Mouse (Mus musculus) embryonic stem cell, embryonic (primary cell): ENCODE measurements around the gene Serbp1.

Experiments used
- CTCF ChIA-PET, 4 experiments: fragments of 300-600 bp in 2 of 4; fragments of 350-600 bp in 2 of 4; sonication (Branson Sonifier 250); formaldehyde crosslinking; loops; one replicate each; lab custom pipeline; 2022; ENCODE audit warnings: inconsistent platforms in 2 of 4; lab: Charles Lee
- POLR2A ChIA-PET, 4 experiments: fragments of 300-600 bp in 2 of 4; fragments of 350-600 bp in 2 of 4; sonication (Branson Sonifier 250); formaldehyde crosslinking; loops; one replicate each; lab custom pipeline; 2022; ENCODE audit warnings: antibody characterized with exemption in 4 of 4, inconsistent platforms in 1 of 4; lab: Charles Lee

The Serbp1 gene

DNA sequence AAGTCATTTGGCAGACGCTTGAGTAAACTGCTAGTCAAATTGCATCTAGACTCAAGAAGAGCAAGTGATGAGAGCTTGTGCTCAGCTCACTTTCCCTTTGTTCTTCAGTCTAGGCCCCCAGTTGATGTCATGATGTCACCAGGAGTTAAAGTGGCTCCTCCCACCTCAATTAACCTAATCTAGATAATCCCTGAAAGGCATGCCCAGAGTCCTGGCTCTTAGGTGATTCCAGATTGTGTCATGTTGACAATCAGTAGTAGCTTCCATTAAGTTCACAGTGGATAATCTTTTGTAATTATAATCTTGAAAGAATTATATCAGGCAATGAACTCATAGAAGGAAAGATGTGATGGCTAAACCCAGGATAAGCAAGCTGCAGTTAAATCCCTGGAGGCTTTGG, 14.9 kb upstream of the Serbp1 start:
- ChIA-PET POLR2A (interaction anchor here in 3 of 4 experiments (0.6 to 14.5 kb wide), 10 partner anchors 9 to 54 kb away, joined by 3 to 502 read pairs (median 14); partner anchors contain the start of gene Serbp1 (in 1 of the 3)), CTCF (interaction anchor here in 1 of 4 experiments (1.1 kb wide), 1 partner anchor 53 kb away, joined by 3 read pairs; no protein-coding TSS in a partner anchor)

GRCm38 (mm10) chr6:67223499-67223898, 14.5 kb upstream of the Serbp1 start:
- ChIA-PET POLR2A (interaction anchor here in 3 of 4 experiments (0.6 to 14.5 kb wide), 8 partner anchors 9 to 54 kb away, joined by 3 to 502 read pairs (median 14); partner anchors contain the start of gene Serbp1 (in 1 of the 3)), CTCF (interaction anchor here in 1 of 4 experiments (1.1 kb wide), 1 partner anchor 53 kb away, joined by 3 read pairs; no protein-coding TSS in a partner anchor)

GRCm38 (mm10) chr6:67226286-67226685, 11.7 kb upstream of the Serbp1 start:
- POLR2A ChIA-PET: interaction anchor here in 3 of 4 experiments (0.7 to 14.5 kb wide), 15 partner anchors 9 to 69 kb away, joined by 3 to 502 read pairs (median 3); partner anchors contain the start of gene Serbp1 (in 2 of the 3)
- CTCF ChIA-PET: interaction anchor here in 1 of 4 experiments (0.6 kb wide), 1 partner anchor 79 kb away, joined by 3 read pairs; no protein-coding TSS in a partner anchor

GRCm38 (mm10) chr6:67228459-67229107, 9.4 kb upstream of the Serbp1 start:
- POLR2A ChIA-PET: interaction anchor here (0.6 to 14.5 kb wide), 44 partner anchors 8 to 280 kb away, joined by 3 to 502 read pairs (median 4); partner anchors contain the start of genes Serbp1 (in 3 of the 4) and Gadd45a (in 2 of the 4)
- CTCF ChIA-PET: interaction anchor here in 3 of 4 experiments (0.6 to 1.2 kb wide), 4 partner anchors 9 to 89 kb away, joined by 3 to 6 read pairs (median 4); no protein-coding TSS in a partner anchor

- ChIA-PET POLR2A (interaction anchor here (0.6 to 14.5 kb wide), 28 partner anchors 7 to 478 kb away, joined by 3 to 502 read pairs (median 5); partner anchors contain the start of gene Serbp1 (in 2 of the 4)), CTCF (interaction anchor here in 2 of 4 experiments (0.7 to 1.2 kb wide), 3 partner anchors 32 to 60 kb away, joined by 4 to 15 read pairs (median 4); no protein-coding TSS in a partner anchor)
Measured at GRCm38 (mm10) chr6:67229521-67229920, 8.5 kb upstream of the Serbp1 start.

GRCm38 (mm10) chr6:67229922-67230518, 8.0 kb upstream of the Serbp1 start:
- POLR2A ChIA-PET: interaction anchor here (0.6 to 14.5 kb wide), 12 partner anchors 9 to 64 kb away, joined by 3 to 502 read pairs (median 25); partner anchors contain the start of gene Serbp1 (in 2 of the 4)

GRCm38 (mm10) chr6:67230950-67231349, 7.0 kb upstream of the Serbp1 start:
- ChIA-PET CTCF (interaction anchor here in 1 of 4 experiments (0.6 kb wide), 1 partner anchor 92 kb away, joined by 3 read pairs; no protein-coding TSS in a partner anchor), POLR2A (interaction anchor here in 2 of 4 experiments (1.4 to 3.4 kb wide), 2 partner anchors 11 to 32 kb away, joined by 5 to 44 read pairs; no protein-coding TSS in a partner anchor)

More at GRCm38 (mm10) chr6:67229922-67230518, 8.0 kb upstream of the Serbp1 start:
- CTCF ChIA-PET: interaction anchor here in 1 of 4 experiments (0.7 kb wide), 1 partner anchor 61 kb away, joined by 15 read pairs; no protein-coding TSS in a partner anchor

- ChIA-PET CTCF (interaction anchor here in 1 of 4 experiments (0.6 kb wide), 1 partner anchor 83 kb away, joined by 3 read pairs; no protein-coding TSS in a partner anchor), POLR2A (interaction anchor here in 3 of 4 experiments (0.5 to 17.8 kb wide), 11 partner anchors 11 to 65 kb away, joined by 3 to 502 read pairs (median 4); no protein-coding TSS in a partner anchor)
Measured at GRCm38 (mm10) chr6:67235649-67236048, 2.3 kb upstream of the Serbp1 start.

DNA sequence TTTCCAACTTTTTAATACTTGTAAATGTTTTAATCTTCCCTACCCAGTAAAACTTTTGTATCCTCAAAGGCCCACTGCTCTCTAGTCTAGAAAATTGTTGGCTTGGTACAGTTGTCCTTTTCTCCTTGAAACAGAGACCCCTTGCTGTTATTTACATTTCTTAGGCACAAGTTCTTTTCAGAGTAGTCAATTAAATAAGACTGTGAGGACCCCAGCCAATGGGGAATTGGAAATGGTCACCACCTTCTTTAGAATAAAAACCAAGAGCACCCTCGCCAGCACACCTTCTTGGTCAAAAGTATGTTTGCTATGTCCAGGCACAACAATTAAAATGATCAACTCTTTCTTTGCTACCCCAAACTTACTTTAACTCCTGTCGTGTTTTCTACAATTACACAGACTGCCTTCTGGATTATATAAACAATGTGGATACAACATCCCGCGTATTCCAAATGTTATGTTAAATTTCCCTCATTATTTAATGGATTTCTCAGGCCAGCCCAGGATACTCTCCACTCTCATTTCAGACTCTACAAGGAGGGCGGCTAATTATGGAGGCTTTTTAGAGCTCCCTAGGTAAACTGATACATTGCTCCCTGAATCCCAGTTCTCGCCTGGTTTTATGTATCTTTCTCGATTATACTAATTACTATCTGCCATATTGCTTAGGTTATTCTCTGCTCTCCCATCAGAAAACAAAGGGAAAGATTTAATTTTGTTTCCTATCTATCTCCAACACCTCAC, 1.3 kb upstream of the Serbp1 start:
- CTCF ChIA-PET: no interaction called here
- POLR2A ChIA-PET: interaction anchor here (0.6 to 17.8 kb wide), 24 partner anchors 8 to 1116 kb away, joined by 3 to 502 read pairs (median 6); no protein-coding TSS in a partner anchor

- POLR2A ChIA-PET: interaction anchor here (0.6 to 17.8 kb wide), 25 partner anchors 8 to 128 kb away, joined by 3 to 502 read pairs (median 5); no protein-coding TSS in a partner anchor
- CTCF ChIA-PET: interaction anchor here in 1 of 4 experiments (0.6 kb wide), 1 partner anchor 22 kb away, joined by 6 read pairs; no protein-coding TSS in a partner anchor
Measured at GRCm38 (mm10) chr6:67241263-67241662, 3.3 kb downstream of the Serbp1 start.

- CTCF ChIA-PET: no interaction called here
Measured at GRCm38 (mm10) chr6:67243765-67244420, 5.9 kb downstream of the Serbp1 start.

DNA sequence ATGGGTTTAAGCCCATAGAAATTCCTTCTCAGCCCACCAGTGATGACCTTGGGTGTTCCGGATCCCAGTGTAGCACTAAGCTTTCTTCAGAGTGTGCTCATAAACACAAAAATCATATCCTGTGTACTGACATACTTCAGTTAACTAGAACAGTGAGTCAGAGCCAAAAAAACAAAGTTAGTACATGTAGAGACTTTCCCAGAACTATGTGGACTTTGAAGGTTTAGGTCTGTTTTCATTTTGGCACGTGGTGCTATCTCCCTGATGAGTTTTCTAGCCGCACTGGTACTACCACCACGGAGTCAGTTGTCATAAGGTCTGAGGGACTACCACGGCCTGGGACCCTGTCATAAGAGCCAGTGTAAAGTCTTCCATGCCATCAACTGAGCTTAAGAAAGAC, 6.5 kb downstream of the Serbp1 start:
- CTCF ChIA-PET: no interaction called here
- POLR2A ChIA-PET: interaction anchor here in 3 of 4 experiments (0.6 to 17.8 kb wide), 23 partner anchors 7 to 76 kb away, joined by 3 to 502 read pairs (median 6); partner anchors contain the start of gene Serbp1 (in 1 of the 3)

More at GRCm38 (mm10) chr6:67243765-67244420, 5.9 kb downstream of the Serbp1 start:
- POLR2A ChIA-PET: interaction anchor here in 3 of 4 experiments (0.6 to 17.8 kb wide), 27 partner anchors 8 to 75 kb away, joined by 3 to 502 read pairs (median 4); no protein-coding TSS in a partner anchor

DNA sequence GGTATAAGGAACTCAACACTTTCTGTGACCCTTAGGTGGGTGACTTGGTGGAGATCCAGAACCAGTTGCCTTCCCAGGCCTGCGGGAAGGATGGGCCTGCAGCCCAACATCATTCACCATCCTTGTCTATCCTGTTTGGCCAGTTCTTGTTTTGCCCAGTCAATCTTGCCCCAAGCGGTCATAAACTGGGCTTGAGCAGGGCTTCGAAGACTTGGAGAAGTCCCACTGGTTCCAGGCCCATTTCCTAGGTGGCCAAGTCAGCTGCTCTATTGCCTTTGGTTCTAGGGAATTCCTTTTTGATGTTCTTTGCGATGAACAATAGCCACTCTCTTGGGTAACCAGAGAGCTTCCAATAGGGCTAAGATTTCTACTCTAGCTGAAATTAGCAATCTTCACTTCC, 13.1 kb downstream of the Serbp1 start:
- ChIA-PET CTCF (no interaction called here), POLR2A (interaction anchor here in 2 of 4 experiments (1.0 to 1.9 kb wide), 5 partner anchors 15 to 31 kb away, joined by 3 to 7 read pairs (median 5); no protein-coding TSS in a partner anchor)

GRCm38 (mm10) chr6:67264935-67265334, 27.0 kb downstream of the Serbp1 start:
- CTCF ChIA-PET: no interaction called here
- POLR2A ChIA-PET: interaction anchor here in 3 of 4 experiments (1.0 to 8.9 kb wide), 20 partner anchors 8 to 95 kb away, joined by 3 to 195 read pairs (median 10); partner anchors contain the start of gene Serbp1 (in 1 of the 3)

DNA sequence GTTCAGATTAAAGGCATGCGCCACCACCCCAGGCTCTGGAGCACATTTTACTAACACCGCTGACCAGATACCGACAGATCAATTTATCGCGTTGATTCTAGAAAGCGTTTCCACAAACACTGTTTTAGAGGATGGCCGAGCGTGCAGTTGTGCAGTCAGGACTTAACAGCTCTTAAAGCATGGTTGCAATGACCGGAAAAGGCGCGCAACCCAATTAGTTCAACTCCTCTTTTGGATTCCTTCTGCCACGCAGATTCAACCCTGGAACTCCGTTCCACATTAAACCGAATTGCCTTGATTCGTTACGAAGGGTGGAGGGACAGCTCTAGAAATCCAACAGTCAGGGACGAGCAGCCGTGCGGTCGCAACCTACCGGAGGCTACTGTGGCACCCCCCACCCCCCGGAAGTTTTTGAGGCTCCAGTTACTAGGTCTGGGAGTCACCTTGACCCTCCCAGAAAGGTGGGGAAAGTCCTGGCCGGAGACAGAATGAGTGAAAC, 28.2 kb downstream of the Serbp1 start:
- POLR2A ChIA-PET: interaction anchor here (0.5 to 8.9 kb wide), 69 partner anchors 8 to 370 kb away, joined by 3 to 195 read pairs (median 6); partner anchors contain the start of genes Gadd45a (in 1 of the 4), Gng12 (in 1 of the 4) and Serbp1 (in 1 of the 4)
- CTCF ChIA-PET: interaction anchor here in 2 of 4 experiments (0.5 to 1.3 kb wide), 3 partner anchors 52 to 96 kb away, joined by 3 to 6 read pairs (median 4); no protein-coding TSS in a partner anchor
